Mouse (Mus musculus) embryonic fibroblast, embryonic 13.5 days (primary cell): Measurements from ENCODE around the gene Rps15. TPM values are rescaled to one million over a fixed set of nuclear protein-coding genes. Genes with fewer than 3 reads are reported as not detected.

ENCODE experiments used
- H3K27ac ChIP-seq: 2 replicates; pipeline ENCODE4 v1.5.1; 2012; ENCODE audit warnings: low read length, control low read depth, inconsistent platforms; ENCODE audit not compliant: insufficient read depth
- H3K4me1 ChIP-seq: 2 replicates; pipeline ENCODE4 v1.6.1; 2011; ENCODE audit warnings: low read length; ENCODE audit not compliant: control insufficient read depth, insufficient read depth
- H3K4me3 ChIP-seq: 2 replicates; pipeline ENCODE4 v1.5.1; 2011; ENCODE audit warnings: mild to moderate bottlenecking, control low read depth, low read length; ENCODE audit not compliant: insufficient read depth
- CTCF ChIP-seq: IDR thresholded peaks from 2 replicates; pipeline ENCODE4 v1.5.1; 2011; ENCODE audit warnings: mild to moderate bottlenecking, control low read depth, low read length, moderate library complexity, borderline replicate concordance; ENCODE audit not compliant: insufficient read depth
- POLR2A ChIP-seq: IDR thresholded peaks from 2 replicates; pipeline ENCODE4 v1.6.1; 2011; ENCODE audit warnings: low read depth, mild to moderate bottlenecking, control low read depth, low read length, moderate library complexity
- polyA plus RNA-seq: library from polyadenylated mRNA; stranded (reverse); fragments of >200 nt; gene quantifications from 2 replicates; pipeline ENCODE4 v1.2.4, GENCODE M21; 2011; ENCODE audit warnings: low read depth; ENCODE audit not compliant: missing spikeins, insufficient read length

Rps15 gene
- polyA plus RNA-seq, 1 experiment = 2,493 TPM

DNA sequence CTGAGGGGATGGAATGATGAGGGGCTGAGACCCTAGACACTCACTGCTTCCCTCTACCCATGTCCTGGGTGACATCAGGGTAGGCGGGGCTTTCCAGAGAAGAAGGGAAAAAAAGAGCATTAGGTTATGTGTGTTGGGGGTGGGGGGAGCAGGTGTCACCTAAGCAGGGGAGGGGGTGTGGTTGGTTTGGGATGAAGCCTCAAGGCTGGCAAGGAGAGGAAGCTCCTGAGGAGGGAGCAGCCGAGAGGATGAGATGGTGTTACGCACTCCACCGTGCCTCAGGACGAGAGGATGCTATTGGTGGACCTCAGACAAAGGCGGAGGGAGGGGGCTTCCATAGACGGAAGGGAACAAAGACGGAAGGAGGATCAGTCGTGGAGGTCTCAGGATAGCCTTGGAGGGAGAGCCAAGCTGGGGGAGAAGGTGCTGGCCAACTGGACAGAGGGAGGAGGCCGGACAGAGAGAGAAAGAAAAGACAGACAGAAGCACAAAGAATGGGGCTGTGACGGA lies 8.5 kb downstream of the Rps15 start:
- TF ChIP-seq CTCF (no peak), POLR2A (no peak)
- H3K27ac ChIP-seq = no peak overlapping the region
- H3K4me3 ChIP-seq = no peak overlapping the region

DNA sequence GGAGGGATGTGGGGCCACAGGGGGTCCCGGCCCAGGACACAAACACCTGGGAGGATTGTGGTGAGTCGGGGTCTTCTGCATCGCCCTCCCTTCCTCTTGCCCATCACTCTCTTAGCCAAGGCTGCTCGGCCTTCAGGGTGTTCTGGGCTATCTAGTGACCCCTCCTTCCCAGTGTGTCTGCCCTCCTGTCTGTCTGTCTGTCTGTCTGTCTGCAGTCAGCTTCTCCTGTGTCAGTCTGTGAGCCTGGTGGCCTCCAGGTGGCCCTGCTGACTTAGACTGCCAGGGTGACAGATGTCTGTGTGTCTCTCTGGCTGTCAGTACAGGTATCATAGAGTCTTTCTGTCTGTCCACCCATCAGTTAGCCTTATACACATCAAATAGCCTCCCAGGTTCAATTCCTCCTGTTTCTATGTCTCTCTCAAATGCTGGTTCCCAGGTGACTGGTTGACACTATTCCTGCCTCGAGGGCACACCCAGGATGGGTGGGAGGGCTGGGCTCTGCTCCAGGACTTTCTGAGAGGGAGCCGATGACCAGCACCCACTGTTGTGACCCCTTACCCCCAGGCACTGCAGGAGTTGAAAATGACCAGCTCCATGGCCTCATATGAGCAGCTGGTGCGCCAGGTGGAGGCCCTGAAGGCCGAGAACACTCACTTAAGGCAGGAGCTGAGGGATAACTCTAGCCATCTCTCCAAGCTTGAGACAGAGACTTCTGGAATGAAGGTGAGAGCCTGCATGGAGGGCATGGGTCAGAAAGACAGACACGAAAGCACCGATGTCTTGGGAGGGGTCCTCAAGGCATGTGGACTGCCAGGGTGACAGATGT lies 9.2 kb downstream of the Rps15 start:
- Histone ChIP-seq H3K4me3 (no peak overlapping the region), H3K27ac (no peak overlapping the region)

More for the DNA sequence above, 8.5 kb downstream of the Rps15 start:
- H3K4me1 ChIP-seq = no peaks in the 10 kb centered on the region

DNA sequence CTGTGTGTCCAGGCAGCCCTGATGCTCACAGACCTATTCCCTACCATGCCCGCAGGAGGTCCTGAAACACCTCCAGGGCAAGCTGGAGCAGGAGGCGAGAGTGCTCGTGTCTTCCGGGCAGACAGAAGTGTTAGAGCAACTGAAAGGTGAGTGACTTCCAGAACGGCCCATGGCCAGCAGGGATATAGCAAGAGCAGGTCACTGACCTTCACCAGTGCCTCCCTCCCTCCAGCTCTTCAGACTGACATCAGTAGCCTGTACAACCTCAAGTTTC lies 9.8 kb downstream of the Rps15 start:
- no peak overlapping the region for H3K27ac ChIP-seq
- no peak overlapping the region for H3K4me3 ChIP-seq
- TF ChIP-seq CTCF (no peak), POLR2A (no peak)
- H3K4me1 ChIP-seq = no peaks in the 10 kb centered on the region

More for the DNA sequence above, 9.2 kb downstream of the Rps15 start:
- TF ChIP-seq POLR2A = no peak
- no peak for TF ChIP-seq CTCF
- no peaks in the 10 kb centered on the region for H3K4me1 ChIP-seq

DNA sequence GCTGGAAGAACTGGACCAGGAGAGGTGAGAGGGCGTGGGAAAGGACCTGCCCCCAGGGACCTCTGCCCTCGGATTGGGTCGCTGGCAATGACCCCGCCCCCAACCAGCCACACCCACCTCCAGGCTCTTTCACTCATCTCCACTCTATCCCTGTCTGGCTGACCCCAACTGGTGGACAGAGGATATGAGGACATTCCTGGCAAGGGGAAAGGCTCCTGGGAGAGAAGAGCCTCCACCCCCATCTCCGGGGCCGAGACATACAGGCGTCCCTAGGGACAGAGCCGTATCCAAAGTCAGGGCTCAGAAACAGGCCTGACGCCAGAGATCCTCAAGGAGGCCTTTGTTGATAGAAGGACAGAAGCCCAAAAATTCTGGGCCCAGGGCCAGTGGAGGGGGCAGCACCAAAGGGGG lies 10.2 kb downstream of the Rps15 start:
- TF ChIP-seq POLR2A = no peak
- no peak for TF ChIP-seq CTCF
- no peaks in the 10 kb centered on the region for H3K4me1 ChIP-seq
- H3K27ac ChIP-seq = no peak overlapping the region
- H3K4me3 ChIP-seq = no peak overlapping the region

DNA sequence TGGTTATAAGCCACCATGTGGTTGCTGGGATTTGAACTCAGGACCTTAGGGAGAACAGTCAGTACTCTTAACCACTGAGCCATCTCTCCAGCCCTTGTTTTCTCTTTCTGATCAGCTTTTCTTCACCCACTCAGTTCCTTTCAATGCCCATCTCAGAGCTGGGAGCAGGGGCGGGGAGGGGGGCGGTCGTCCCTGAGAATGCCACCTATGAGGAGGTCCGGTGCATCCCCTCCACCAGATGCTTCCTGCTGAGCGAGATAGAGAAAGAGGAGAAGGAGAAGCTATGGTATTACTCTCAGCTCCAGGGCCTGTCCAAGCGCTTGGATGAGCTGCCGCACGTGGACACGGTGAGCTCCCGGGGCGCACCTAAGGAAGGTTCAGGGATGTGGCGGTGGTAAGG lies 12.2 kb downstream of the Rps15 start:
- no peak overlapping the region for H3K4me3 ChIP-seq
- no peaks in the 10 kb centered on the region for H3K4me1 ChIP-seq
- TF ChIP-seq POLR2A (no peak), CTCF (no peak)
- no peak overlapping the region for H3K27ac ChIP-seq

DNA sequence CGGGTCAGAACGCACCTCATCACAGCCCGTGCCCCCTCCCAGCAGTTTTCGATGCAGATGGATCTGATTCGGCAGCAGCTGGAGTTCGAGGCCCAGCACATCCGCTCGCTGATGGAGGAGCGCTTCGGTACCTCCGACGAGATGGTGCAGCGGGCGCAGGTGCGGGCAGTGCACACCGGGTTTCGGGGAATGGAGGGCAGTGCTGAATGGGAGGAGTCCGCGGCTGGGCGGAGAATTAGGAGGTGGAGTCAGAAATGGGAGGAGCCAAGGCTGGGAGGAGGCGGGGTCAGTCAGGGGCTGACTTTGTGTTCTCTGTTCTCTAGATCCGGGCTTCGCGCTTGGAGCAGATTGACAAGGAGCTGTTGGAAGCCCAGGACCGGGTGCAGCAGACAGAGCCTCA lies 12.6 kb downstream of the Rps15 start:
- Histone ChIP-seq H3K27ac (no peak overlapping the region), H3K4me1 (no peaks in the 10 kb centered on the region), H3K4me3 (no peak overlapping the region)
- TF ChIP-seq POLR2A = no peak
- no peak for TF ChIP-seq CTCF

DNA sequence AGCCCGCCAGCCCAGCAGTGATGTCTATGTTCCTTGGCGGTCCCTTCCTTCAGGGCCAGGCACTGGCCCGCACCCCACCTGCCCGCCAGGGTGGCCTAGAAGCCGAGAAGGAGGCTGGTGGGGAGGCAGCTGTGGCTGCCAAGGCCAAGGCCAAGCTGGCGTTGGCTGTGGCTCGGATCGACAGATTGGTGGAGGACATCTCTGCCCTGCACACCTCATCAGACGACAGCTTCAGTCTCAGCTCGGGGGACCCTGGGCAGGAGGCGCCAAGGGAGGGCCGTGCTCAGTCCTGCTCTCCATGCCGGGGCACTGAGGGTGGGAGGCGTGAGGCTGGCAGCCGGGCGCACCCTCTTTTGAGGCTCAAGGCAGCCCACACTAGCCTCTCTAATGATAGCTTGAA lies 19.3 kb downstream of the Rps15 start:
- H3K4me1 ChIP-seq = no peaks in the 10 kb centered on the region; the same call in 1 of the 2 replicates
- H3K4me3 ChIP-seq = no peak overlapping the region
- TF ChIP-seq CTCF (no peak), POLR2A (no peak)
- no peak overlapping the region for H3K27ac ChIP-seq

DNA sequence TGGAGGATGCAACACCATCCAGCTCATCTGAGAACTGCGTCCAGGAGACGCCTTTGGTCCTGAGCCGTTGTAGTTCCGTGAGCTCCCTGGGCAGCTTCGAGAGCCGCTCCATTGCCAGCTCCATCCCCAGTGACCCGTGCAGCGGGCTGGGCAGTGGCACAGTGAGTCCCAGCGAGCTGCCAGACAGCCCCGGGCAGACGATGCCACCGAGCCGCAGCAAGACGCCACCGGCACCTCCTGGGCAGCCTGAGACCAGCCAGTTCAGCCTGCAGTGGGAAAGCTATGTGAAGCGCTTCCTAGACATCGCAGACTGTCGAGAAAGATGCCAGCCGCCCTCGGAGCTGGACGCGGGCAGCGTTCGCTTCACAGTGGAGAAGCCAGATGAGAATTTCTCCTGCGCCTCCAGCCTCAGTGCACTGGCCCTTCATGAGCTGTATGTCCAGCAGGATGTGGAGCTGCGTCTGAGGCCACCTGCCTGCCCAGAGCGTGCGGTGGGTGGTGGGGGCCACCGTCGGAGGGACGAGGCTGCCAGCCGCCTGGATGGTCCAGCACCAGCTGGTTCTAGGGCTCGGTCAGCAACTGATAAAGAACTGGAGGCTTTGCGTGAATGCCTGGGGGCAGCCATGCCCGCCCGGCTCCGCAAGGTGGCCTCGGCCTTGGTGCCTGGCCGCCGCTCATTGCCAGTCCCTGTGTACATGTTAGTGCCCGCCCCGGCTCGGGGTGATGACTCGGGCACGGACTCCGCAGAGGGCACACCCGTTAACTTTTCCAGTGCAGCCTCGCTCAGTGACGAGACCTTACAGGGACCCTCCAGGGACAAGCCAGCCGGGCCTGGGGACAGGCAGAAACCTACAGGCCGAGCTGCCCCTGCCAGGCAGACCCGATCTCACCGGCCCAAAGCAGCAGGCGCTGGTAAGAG lies 20.6 kb downstream of the Rps15 start:
- no peak for TF ChIP-seq POLR2A
- TF ChIP-seq CTCF = no peak
- Histone ChIP-seq H3K27ac (no peak overlapping the region), H3K4me3 (no peak overlapping the region), H3K4me1 (no peaks in the 10 kb centered on the region; the same call in 1 of the 2 replicates)

DNA sequence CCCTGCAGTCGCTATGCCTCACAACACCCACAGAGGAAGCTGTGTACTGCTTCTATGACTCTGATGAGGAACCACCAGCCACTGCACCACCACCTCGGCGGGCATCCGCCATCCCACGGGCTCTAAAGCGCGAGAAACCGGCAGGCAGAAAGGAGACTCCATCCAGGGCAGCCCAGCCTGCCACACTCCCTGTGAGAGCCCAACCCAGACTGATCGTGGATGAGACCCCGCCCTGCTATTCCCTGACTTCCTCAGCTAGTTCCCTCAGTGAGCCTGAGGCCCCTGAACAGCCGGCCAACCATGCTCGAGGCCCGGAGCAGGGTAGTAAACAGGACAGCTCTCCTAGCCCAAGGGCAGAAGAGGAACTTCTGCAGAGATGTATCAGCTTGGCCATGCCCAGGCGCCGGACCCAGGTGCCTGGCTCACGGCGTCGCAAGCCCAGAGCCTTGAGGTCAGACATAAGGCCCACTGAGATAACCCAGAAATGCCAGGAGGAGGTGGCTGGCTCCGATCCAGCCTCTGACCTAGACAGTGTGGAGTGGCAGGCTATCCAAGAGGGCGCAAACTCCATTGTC lies 21.5 kb downstream of the Rps15 start:
- Histone ChIP-seq H3K4me1 (no peaks in the 10 kb centered on the region; the same call in 1 of the 2 replicates), H3K4me3 (no peak overlapping the region), H3K27ac (no peak overlapping the region)
- no peak for TF ChIP-seq POLR2A
- no peak for TF ChIP-seq CTCF
